Mouse (Mus musculus): ENCODE data around the gene Gpr84.
"Not testable (repeated sequence)": the region's sequence is repeated elsewhere in the genome, so short reads cannot be mapped to it uniquely, and the experiment has no call there.

The Gpr84 gene

GRCm38 (mm10) chr15:103285778-103286417 lies 24.5 kb downstream of the Gpr84 start:
- DNase-seq (ENCODE audit: low read depth), result peak; percentile 89

GRCm38 (mm10) chr15:103284647-103285046 lies 25.8 kb downstream of the Gpr84 start:
- no peak for DNase-seq (ENCODE audit: low read depth)

GRCm38 (mm10) chr15:103284066-103284465 lies 26.3 kb downstream of the Gpr84 start:
- DNase-seq (ENCODE audit: low read depth), result no peak

GRCm38 (mm10) chr15:103281465-103282205 lies 28.8 kb downstream of the Gpr84 start:
- DNase-seq (ENCODE audit: low read depth), result no peak

- DNase-seq (ENCODE audit: low read depth), result no peak
Observed at GRCm38 (mm10) chr15:103280817-103281464, 29.5 kb downstream of the Gpr84 start.

- DNase-seq (ENCODE audit: low read depth), result no peak
Observed at GRCm38 (mm10) chr15:103279750-103280149, 30.7 kb downstream of the Gpr84 start.

- DNase-seq (ENCODE audit: low read depth), result no peak
Observed at GRCm38 (mm10) chr15:103277949-103278348, 32.5 kb downstream of the Gpr84 start.

GRCm38 (mm10) chr15:103275943-103276342 lies 34.5 kb downstream of the Gpr84 start:
- not testable (repeated sequence) for DNase-seq (ENCODE audit: low read depth)

- peak; percentile 100 for DNase-seq (ENCODE audit: low read depth)
Observed at GRCm38 (mm10) chr15:103272419-103273279, 37.8 kb downstream of the Gpr84 start, which contains the start of gene Copz1. Gene Copz1 (plus strand): TSS chr15:103272714.

GRCm38 (mm10) chr15:103268903-103269302 lies 41.5 kb downstream of the Gpr84 start:
- no peak for DNase-seq (ENCODE audit: low read depth)

GRCm38 (mm10) chr15:103264794-103265193 lies 45.6 kb downstream of the Gpr84 start:
- no peak for DNase-seq (ENCODE audit: low read depth)

GRCm38 (mm10) chr15:103259989-103260388 lies 50.4 kb downstream of the Gpr84 start:
- DNase-seq (ENCODE audit: low read depth), result no peak

- DNase-seq (ENCODE audit: low read depth), result no peak
Observed at GRCm38 (mm10) chr15:103259162-103259561, 51.2 kb downstream of the Gpr84 start.

Measured in fibroblast of lung, adult 2 months (primary cell).